Mouse (Mus musculus): ENCODE measurements at regions not wholly inside any gene's neighbourhood (a gene's known extent, or its start where the extent isn't known, plus 50 kb on each side); places are given as distances from the start of the nearest gene placed in this dataset.

DNA sequence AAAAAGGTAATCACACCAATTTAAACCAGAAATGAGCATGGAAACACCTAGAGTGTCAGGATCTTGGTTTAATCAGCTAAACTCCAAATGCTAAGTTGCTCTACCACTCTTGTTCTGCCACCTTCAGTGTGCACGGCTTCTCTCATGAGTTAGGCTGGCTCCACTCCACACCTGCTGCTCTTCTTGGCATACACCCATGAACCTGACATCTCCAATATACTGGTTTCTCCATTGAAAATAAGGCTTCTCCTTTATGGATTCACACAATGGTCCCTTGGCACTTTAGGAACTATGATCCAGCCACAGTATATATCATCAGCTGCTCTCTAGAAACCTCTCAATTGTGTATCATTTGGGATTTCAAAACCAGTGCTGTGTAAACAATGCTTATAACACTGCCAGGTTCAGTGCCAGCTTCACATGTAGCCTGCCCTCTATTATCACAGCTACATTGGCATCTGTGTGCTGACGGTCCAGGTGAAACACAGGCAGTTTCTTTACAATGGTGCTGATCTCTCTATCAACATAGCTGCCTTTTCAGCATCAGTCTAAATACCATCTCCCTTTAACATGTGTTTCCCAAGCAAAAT is 579.6 kb downstream of the Cenpc1 start:
- WGBS: 94% methylated on average over 2 of the region's 2 CpGs
- Histone ChIP-seq H3K4me3 (ENCODE audit: low read depth, low read length) (no peak overlapping the region), H3K36me3 (ENCODE audit: control insufficient read depth, insufficient read depth, low read length) (no peaks in the 10 kb centered on the region), H3K9me3 (ENCODE audit: control insufficient read depth, low read length) (no peaks in the 10 kb centered on the region), H3K27ac (replicated peaks; ENCODE audit: low read depth, low read length) (no peak overlapping the region), H3K9ac (ENCODE audit: low read length) (no peak overlapping the region), H3K27me3 (ENCODE audit: control insufficient read depth, insufficient read depth, low read length) (no peaks in the 10 kb centered on the region), H3K4me1 (ENCODE audit: control insufficient read depth, insufficient read depth, low read length) (no peaks in the 10 kb centered on the region), H3K4me2 (ENCODE audit: low read depth, severe bottlenecking) (no peak overlapping the region)
- ATAC-seq (ENCODE audit: insufficient number of reproducible peaks, low FRiP score, low TSS enrichment, low read depth) (no peak), DNase-seq (ENCODE audit: low spot score) (no peak)

DNA sequence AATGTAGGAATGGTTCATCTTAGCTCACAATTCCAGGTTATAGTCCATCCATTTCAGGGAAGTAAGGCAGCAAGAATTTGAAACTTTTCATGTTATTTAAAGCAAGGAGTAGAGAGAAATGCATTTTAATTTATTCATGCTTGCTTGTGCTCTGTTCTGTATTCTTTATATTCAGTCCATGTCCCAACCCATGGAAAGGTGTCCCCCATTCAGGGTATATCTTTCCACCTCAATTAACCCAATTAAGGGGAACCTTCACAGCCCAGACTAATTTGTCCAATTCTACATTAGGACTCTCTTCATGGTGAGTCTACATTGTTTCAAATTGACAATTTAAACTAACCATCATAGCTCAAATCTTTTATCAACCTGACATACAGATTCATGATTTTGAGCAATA is 580.2 kb downstream of the Cenpc1 start:
- no peaks in the 10 kb centered on the region for H3K36me3 ChIP-seq (ENCODE audit: control insufficient read depth, insufficient read depth, low read length)
- no peak for ATAC-seq (ENCODE audit: insufficient number of reproducible peaks, low FRiP score, low TSS enrichment, low read depth)
- no peak overlapping the region for H3K27ac ChIP-seq (replicated peaks; ENCODE audit: low read depth, low read length)
- no peak overlapping the region for H3K4me3 ChIP-seq (ENCODE audit: low read depth, low read length)
- no peaks in the 10 kb centered on the region for H3K9me3 ChIP-seq (ENCODE audit: control insufficient read depth, low read length)
- no peaks in the 10 kb centered on the region for H3K27me3 ChIP-seq (ENCODE audit: control insufficient read depth, insufficient read depth, low read length)
- H3K4me1 ChIP-seq (ENCODE audit: control insufficient read depth, insufficient read depth, low read length): no peaks in the 10 kb centered on the region
- no peak for DNase-seq (ENCODE audit: low spot score)
- no peak overlapping the region for H3K4me2 ChIP-seq (ENCODE audit: low read depth, severe bottlenecking)
- H3K9ac ChIP-seq (ENCODE audit: low read length): no peak overlapping the region

DNA sequence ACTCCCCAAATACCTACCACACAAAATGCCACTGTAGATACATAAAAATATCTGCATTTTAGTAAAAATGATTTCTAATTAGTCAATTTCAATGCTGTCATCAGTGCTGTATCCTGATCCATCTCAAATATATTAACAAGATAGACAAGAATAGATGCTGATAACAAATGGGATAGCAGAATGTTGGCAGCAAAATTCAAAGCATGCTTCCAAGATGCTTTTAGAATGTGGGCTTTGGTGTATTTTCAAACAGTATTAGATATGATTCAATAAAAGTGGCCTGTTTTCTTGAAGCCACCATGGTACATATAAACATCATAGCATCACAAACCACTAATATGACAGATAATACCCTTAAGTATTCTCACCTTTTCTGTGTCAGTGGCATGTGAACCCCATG is 597.6 kb downstream of the Cenpc1 start:
- no peak overlapping the region for H3K4me3 ChIP-seq (ENCODE audit: low read depth, low read length)
- no peaks in the 10 kb centered on the region for H3K27me3 ChIP-seq (ENCODE audit: control insufficient read depth, insufficient read depth, low read length)
- H3K9ac ChIP-seq (ENCODE audit: low read length): no peak overlapping the region
- no peak overlapping the region for H3K4me2 ChIP-seq (ENCODE audit: low read depth, severe bottlenecking)
- H3K36me3 ChIP-seq (ENCODE audit: control insufficient read depth, insufficient read depth, low read length): no peaks in the 10 kb centered on the region
- H3K4me1 ChIP-seq (ENCODE audit: control insufficient read depth, insufficient read depth, low read length): no peaks in the 10 kb centered on the region
- no peak overlapping the region for H3K27ac ChIP-seq (replicated peaks; ENCODE audit: low read depth, low read length)
- no peak for DNase-seq (ENCODE audit: low spot score)
- H3K9me3 ChIP-seq (ENCODE audit: control insufficient read depth, low read length): no peaks in the 10 kb centered on the region
- ATAC-seq (ENCODE audit: insufficient number of reproducible peaks, low FRiP score, low TSS enrichment, low read depth): no peak

DNA sequence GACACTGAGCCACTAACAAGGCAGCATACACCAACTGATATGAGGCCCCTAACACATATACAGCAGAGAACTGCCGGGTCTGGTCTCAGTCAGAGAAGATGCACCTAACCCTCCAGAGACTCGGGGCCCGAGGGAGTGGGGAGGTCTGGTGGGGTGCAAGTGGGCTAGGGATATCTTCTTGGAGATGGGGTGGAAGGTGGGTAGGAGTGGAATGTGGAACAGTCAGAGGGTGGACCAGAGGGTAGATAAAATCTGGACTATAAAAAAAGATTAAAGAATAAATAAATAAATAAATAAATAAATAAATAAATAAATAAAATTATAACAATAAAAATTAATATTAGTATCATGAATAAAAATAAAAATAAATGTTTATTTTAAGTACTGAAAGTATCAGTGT is 598.2 kb downstream of the Cenpc1 start:
- H3K9me3 ChIP-seq (ENCODE audit: control insufficient read depth, low read length): no peaks in the 10 kb centered on the region
- H3K9ac ChIP-seq (ENCODE audit: low read length): no peak overlapping the region
- no peaks in the 10 kb centered on the region for H3K36me3 ChIP-seq (ENCODE audit: control insufficient read depth, insufficient read depth, low read length)
- no peaks in the 10 kb centered on the region for H3K27me3 ChIP-seq (ENCODE audit: control insufficient read depth, insufficient read depth, low read length)
- H3K4me2 ChIP-seq (ENCODE audit: low read depth, severe bottlenecking): no peak overlapping the region
- H3K4me3 ChIP-seq (ENCODE audit: low read depth, low read length): no peak overlapping the region
- 96% methylated on average over 3 of the region's 3 CpGs for WGBS
- ATAC-seq (ENCODE audit: insufficient number of reproducible peaks, low FRiP score, low TSS enrichment, low read depth) (no peak), DNase-seq (ENCODE audit: low spot score) (no peak)
- H3K27ac ChIP-seq (replicated peaks; ENCODE audit: low read depth, low read length): no peak overlapping the region
- no peaks in the 10 kb centered on the region for H3K4me1 ChIP-seq (ENCODE audit: control insufficient read depth, insufficient read depth, low read length)

All from limb, embryonic 11.5 days (tissue).